Mouse (Mus musculus): ENCODE results near the gene 2310034G01Rik.

- peak; percentile 88 for TF ChIP-seq CTCF (IDR thresholded peaks at IDR 0.05)
- no peak for TF ChIP-seq POLR2A (IDR thresholded peaks at IDR 0.05; ENCODE audit: insufficient read depth, low read depth, low read length)
- peak; percentile 64; the same call in 1 of the 2 replicates for TF ChIP-seq EP300 (IDR thresholded peaks at IDR 0.05; ENCODE audit: insufficient read depth, low read depth, low read length)
These were observed 19.1 kb upstream of the 2310034G01Rik start for GRCm38 (mm10) chr19:46369204-46369603.
